15 mouse cellular contexts compared by ENCODE assay signal in genomic region chr13:41085140-41085539, GRCm38 (mm10). TPM values are rescaled to one million over a fixed set of nuclear protein-coding genes. Genes with fewer than 3 reads are reported as not detected.
DNase-seq lines count a peak whose midpoint lies in the region; ATAC-seq and TF ChIP-seq lines count a peak whose summit lies in the region.
"Had no signal": no experiment of that assay in that cellular context is flagged by ENCODE, and none has a peak within 500 bp of the region (broad histone marks: within the 10 kb centered on the region; RNA-seq: fewer than 3 reads in every experiment).

No protein-coding gene starts in this region.

- no peak for ATAC-seq in kidney, embryonic 14.5 days (ENCODE audit: low FRiP score, low TSS enrichment)
- ATAC-seq in G1E (ENCODE audit: extremely low read depth, insufficient number of reproducible peaks, low FRiP score, poor library complexity, severe bottlenecking): no peak
- ATAC-seq: activated CD4-positive, CD25-positive, alpha-beta regulatory T cell, adult 4 months had no signal

- no peak overlapping the region for H3K4me3 ChIP-seq in kidney, adult 2 months (ENCODE audit: insufficient read depth, low read depth, low read length)
- H3K4me3 ChIP-seq in kidney, embryonic 14.5 days (ENCODE audit: low read length): no peak overlapping the region
- no peak overlapping the region for H3K4me3 ChIP-seq in G1E (ENCODE audit: low read depth, low read length)
- H3K4me3 ChIP-seq: heart, embryonic 12.5 days; limb, embryonic 13.5 days had no signal

- TF ChIP-seq CTCF in kidney, adult 2 months (conservative IDR thresholded peaks at IDR 0.05; ENCODE audit: insufficient read depth, insufficient read length, low read depth, low read length): 0 out of 2 replicates have a peak, but pooled peaks have one; percentile 1
- 0 out of 2 replicates have a peak, but pooled peaks have one; percentile 16 for TF ChIP-seq CTCF in G1E (IDR thresholded peaks at IDR 0.05; ENCODE audit: low read depth, low read length)

- H3K27me3 ChIP-seq in kidney, adult 2 months (replicated peaks; ENCODE audit: control insufficient read depth, insufficient read depth, low read length): no peaks in the 10 kb centered on the region
- no peaks in the 10 kb centered on the region for H3K27me3 ChIP-seq in kidney, embryonic 14.5 days (ENCODE audit: control insufficient read depth, insufficient read depth, low read length)
- H3K27me3 ChIP-seq in G1E (ENCODE audit: insufficient read depth, low read length): 0 out of 2 replicates have a peak, but pooled peaks cover 5% of the 10 kb centered on the region

- no peaks in the 10 kb centered on the region for H3K36me3 ChIP-seq in kidney, adult 2 months (ENCODE audit: control insufficient read depth, insufficient read depth, low read length)
- H3K36me3 ChIP-seq in kidney, embryonic 14.5 days (ENCODE audit: control insufficient read depth, insufficient read depth, low read length): no peaks in the 10 kb centered on the region
- no peaks in the 10 kb centered on the region for H3K36me3 ChIP-seq in G1E (replicated peaks)
- H3K36me3 ChIP-seq: heart, embryonic 12.5 days; limb, embryonic 13.5 days had no signal

- H3K4me2 ChIP-seq in kidney, embryonic 14.5 days (replicated peaks; ENCODE audit: low read depth, low read length): no peak overlapping the region
- H3K4me2 ChIP-seq: heart, embryonic 12.5 days; limb, embryonic 13.5 days had no signal

- no peak overlapping the region for H3K9ac ChIP-seq in kidney, embryonic 14.5 days (ENCODE audit: low read depth, low read length)
- H3K9ac ChIP-seq: heart, embryonic 12.5 days; limb, embryonic 13.5 days had no signal

- TF ChIP-seq POLR2A in kidney, adult 2 months (IDR thresholded peaks at IDR 0.05; ENCODE audit: low read depth, low read length): no peak

- no peaks in the 10 kb centered on the region for H3K9me3 ChIP-seq in kidney, embryonic 14.5 days (ENCODE audit: control insufficient read depth, low read length)
- no peaks in the 10 kb centered on the region for H3K9me3 ChIP-seq in G1E (replicated peaks)
- H3K9me3 ChIP-seq: heart, embryonic 12.5 days; limb, embryonic 13.5 days had no signal

- H3K4me1 ChIP-seq in kidney, adult 2 months (ENCODE audit: control insufficient read depth, insufficient read depth, low read length): no peaks in the 10 kb centered on the region
- no peaks in the 10 kb centered on the region for H3K4me1 ChIP-seq in kidney, embryonic 14.5 days (ENCODE audit: control insufficient read depth, insufficient read depth, low read length)
- no peaks in the 10 kb centered on the region for H3K4me1 ChIP-seq in G1E (ENCODE audit: insufficient read depth, low read depth, low read length)
- H3K4me1 ChIP-seq: heart, embryonic 12.5 days; limb, embryonic 13.5 days had no signal

- no peak for DNase-seq in kidney, adult 2 months
- peak; percentile 26 for DNase-seq in CD4-positive helper T cell, adult 2 months (ENCODE audit: low read depth, low spot score)
- DNase-seq in G1E (ENCODE audit: low spot score): peak; percentile 11
- peak; percentile 30 for DNase-seq in hindlimb bud, embryonic 11.5 days (ENCODE audit: extremely low spot score, low read depth, low spot score)
- DNase-seq in spleen, postnatal 10 days (ENCODE audit: low spot score in 2 of 2): no peak
- no peak for DNase-seq in kidney, adult 18-20 months
- DNase-seq: cerebellum, adult 11-12 months; kidney, postnatal 14 days; thymus, postnatal 36 days had no signal

- WGBS in kidney, adult 2 months: 20% methylated on average over 2 of the region's 2 CpGs
- WGBS in kidney, embryonic 14.5 days: 16% methylated on average over 2 of the region's 2 CpGs

- H3K27ac ChIP-seq in kidney, adult 2 months (ENCODE audit: insufficient read depth, low read depth, low read length): no peak overlapping the region
- no peak overlapping the region for H3K27ac ChIP-seq in kidney, embryonic 14.5 days (ENCODE audit: low read depth, low read length)
- H3K27ac ChIP-seq: limb, embryonic 13.5 days had no signal

RNA-seq across cellular contexts. Expression of gene Mak, which starts 5.6 kb away (rescaled TPM):
- 0.03 TPM in 1 of 2 replicates, not detected in the other for polyA plus RNA-seq in kidney, adult 2 months (2012; rRNA removed)
- 0.50 and 1.2 TPM in 2 replicates for polyA plus RNA-seq in kidney, embryonic 14.5 days (2014; fragmentation: Nextera tagmentation; extraction: Ambion mirVana)
- total RNA-seq in G1E (2014; fragmentation: Nextera tagmentation) (not detected in 2 replicates), G1E (2017) (0.05 and 0.06 TPM in 2 replicates)
- not detected in 2 replicates for polyA plus RNA-seq in G1E (2012)
- total RNA-seq: monocyte, adult 5-6 weeks had no signal

RNA-seq across cellular contexts. Expression of gene Gcm2, which starts 25.7 kb away (rescaled TPM):
- not detected in 2 replicates for polyA plus RNA-seq in kidney, adult 2 months (2012; rRNA removed)
- not detected in 2 replicates for polyA plus RNA-seq in kidney, embryonic 14.5 days (2014; fragmentation: Nextera tagmentation; extraction: Ambion mirVana)
- total RNA-seq in G1E (2014; fragmentation: Nextera tagmentation) (not detected in 2 replicates), G1E (2017) (not detected in 2 replicates)
- polyA plus RNA-seq in G1E (2012): not detected in 2 replicates
- total RNA-seq: monocyte, adult 5-6 weeks had no signal
- polyA plus RNA-seq: forebrain, embryonic 11.5 days; heart, embryonic 12.5 days; limb, embryonic 13.5 days had no signal

RNA-seq across cellular contexts. Expression of gene Sycp2l, which starts 29.0 kb away (rescaled TPM):
- polyA plus RNA-seq in kidney, adult 2 months (2012; rRNA removed): not detected in 2 replicates
- not detected in 2 replicates for polyA plus RNA-seq in kidney, embryonic 14.5 days (2014; fragmentation: Nextera tagmentation; extraction: Ambion mirVana)
- not detected in 2 replicates for total RNA-seq in G1E (2014; fragmentation: Nextera tagmentation)
- total RNA-seq in G1E (2017): not detected in 2 replicates
- not detected in 2 replicates for polyA plus RNA-seq in G1E (2012)
- total RNA-seq: monocyte, adult 5-6 weeks had no signal
- polyA plus RNA-seq: forebrain, embryonic 11.5 days; heart, embryonic 12.5 days; limb, embryonic 13.5 days had no signal

Comparison
In these comparisons a context has a peak if more than half of its experiments do, and no peak if none do; other contexts are left out.
1. DNase-seq: peak in CD4-positive helper T cell, adult 2 months (single experiment), G1E (single experiment) and hindlimb bud, embryonic 11.5 days (single experiment); none in kidney, adult 2 months (single experiment), spleen, postnatal 10 days (0 of 2) and kidney, adult 18-20 months (single experiment).